Mouse (Mus musculus): ENCODE data around the gene Snx29. TPM values are rescaled to one million over a fixed set of nuclear protein-coding genes. Genes with fewer than 3 reads are reported as not detected.
"Not testable (repeated sequence)": the region's sequence is repeated elsewhere in the genome, so short reads cannot be mapped to it uniquely, and the experiment has no call there.

The Snx29 gene
- total RNA-seq, 2 experiments from 2014 or later, result 32.1 to 33.4 TPM

DNA sequence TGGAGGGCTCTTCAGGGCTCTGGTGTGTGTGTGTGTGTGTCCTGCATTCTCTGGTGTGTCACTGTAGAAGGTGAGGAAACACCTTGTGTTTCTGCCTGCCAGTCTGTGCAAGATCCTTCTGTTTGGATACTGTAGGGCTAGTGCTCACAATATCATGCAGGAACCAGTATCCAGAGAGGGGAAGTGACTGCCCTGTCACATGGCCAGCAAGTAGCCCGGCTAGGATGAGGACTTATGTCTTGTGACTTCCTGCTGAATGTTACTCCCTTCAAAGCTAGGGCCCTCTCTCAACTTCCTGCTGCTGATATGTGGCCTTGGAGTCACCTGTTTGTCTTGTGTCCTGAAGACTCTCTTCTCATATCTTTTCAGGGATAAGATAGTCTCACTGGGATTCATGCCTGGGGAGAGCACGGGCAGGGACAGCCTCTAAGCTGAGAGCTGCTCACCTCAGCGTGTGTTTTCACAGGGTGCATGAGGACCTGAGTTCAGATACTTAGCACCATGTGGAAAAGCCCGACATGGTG is 20.6 kb downstream of the Snx29 start:
- no peak for DNase-seq (ENCODE audit: extremely low spot score in 1 of 2, low spot score in 2 of 2)
- intact Hi-C loops (cut with DNase I), result no loop called here

DNA sequence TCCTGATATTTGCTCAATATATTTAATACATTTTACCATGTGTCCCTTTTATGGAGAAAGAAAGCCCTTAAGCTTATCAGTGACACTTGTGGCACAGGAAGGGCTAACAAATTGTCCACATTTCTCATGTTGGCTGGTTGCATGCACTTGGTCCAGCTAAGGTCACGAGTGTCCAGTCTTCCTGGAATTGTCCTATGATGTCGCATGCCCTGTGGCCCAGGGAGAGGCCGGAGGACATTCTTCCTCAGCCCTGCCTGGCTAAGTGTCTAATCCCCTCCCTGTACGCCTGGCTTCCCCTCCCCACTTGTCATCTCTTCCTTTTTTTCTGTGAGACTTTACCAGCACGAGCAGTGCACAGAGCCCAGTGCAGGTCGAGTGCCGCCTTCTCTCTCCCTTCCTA is 29.2 kb downstream of the Snx29 start:
- DNase-seq (ENCODE audit: extremely low spot score in 1 of 2, low spot score in 2 of 2), result no peak
- intact Hi-C loops (cut with DNase I), result no loop called here

GRCm38 (mm10) chr16:11359173-11359572 is 36.5 kb downstream of the Snx29 start:
- intact Hi-C loops (cut with DNase I), result no loop called here
- DNase-seq (ENCODE audit: extremely low spot score in 1 of 2, low spot score in 2 of 2), result no peak

DNA sequence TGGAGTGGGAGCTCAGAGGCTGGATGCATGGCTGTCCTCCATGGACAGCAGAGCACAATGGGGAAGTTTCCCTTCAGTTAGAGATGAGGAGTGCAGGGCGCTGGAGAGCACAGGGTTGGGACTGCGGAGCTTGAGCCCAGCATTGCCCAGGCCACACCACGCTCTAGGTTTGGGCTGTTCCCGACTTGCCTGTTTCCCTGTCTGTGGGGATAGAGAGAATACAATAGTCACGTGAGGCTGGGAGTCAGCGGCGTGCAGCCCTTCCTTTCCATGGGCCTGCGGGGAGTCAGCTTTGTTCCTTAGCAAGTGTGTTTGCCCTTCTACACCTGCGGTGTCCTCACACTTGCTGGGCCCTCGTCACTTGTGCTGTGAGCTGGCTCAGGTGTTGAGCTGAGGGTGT is 37.2 kb downstream of the Snx29 start:
- no peak for DNase-seq (ENCODE audit: extremely low spot score in 1 of 2, low spot score in 2 of 2)
- intact Hi-C loops (cut with DNase I), result no loop called here

- DNase-seq (ENCODE audit: extremely low spot score in 1 of 2, low spot score in 2 of 2); intact Hi-C loops (cut with DNase I): not testable (repeated sequence)
Observed at GRCm38 (mm10) chr16:11360576-11360975, 37.9 kb downstream of the Snx29 start.

DNA sequence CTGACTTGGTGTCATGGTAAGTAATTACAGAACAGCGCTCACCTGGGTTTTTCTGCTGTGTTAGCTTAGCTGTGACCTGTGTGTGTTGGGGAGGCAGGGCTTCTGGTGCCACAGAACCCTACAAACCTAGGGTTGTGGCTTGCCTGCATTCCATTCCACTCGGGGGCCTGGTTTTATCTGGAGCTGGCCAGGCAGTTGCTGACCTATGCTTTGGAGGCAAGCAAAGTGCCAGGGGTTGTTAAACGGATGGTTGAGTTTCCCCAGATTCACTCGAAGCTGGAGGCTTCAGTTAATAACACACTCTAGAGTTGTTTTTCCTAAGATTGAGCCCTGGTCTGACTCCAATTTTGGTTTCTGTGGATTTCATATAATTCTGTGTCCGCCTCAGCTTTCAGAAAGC is 42.9 kb downstream of the Snx29 start:
- intact Hi-C loops (cut with DNase I), result no loop called here
- DNase-seq (ENCODE audit: extremely low spot score in 1 of 2, low spot score in 2 of 2), result no peak

DNA sequence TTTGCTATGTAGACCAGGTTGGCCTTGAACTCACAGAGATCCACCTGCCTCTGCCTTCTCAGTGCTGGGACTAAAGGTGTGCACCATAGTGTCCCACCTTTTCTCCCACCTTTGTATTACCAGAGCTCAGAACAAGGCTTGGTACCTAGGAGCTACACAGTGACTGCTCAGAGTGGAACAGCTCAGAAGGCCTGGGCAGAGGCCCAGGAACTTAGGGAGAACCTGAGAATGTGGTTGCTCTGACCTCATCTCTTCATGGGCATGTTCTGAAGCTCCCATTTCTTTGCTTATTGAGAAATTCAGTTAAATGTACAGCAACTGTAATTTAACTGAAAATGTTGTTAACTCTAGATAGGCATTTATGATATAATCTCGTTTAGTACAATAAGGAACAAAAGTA is 44.1 kb downstream of the Snx29 start:
- intact Hi-C loops (cut with DNase I), result no loop called here

DNA sequence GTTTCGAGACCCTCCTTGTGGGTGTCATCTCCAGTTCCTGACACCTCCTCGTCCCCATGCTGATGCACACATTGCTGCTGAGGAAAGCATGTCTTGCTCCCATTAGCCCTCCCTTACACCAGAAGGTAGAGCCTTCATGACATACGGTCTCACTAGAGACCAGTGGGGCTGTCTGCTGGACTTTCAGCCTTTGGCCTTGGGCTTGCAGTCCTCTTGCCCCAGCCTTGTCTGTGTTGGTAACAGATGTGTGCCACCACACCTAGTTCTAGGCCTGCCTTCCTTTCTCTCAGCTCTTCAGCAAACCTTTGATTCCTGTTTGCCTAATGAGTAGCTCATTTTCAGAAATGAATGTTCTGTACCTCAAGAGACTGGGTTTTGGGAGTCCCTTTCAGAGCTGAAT is 45.7 kb downstream of the Snx29 start:
- no peak for DNase-seq (ENCODE audit: extremely low spot score in 1 of 2, low spot score in 2 of 2)
- intact Hi-C loops (cut with DNase I), result no loop called here

More for the DNA sequence above, 44.1 kb downstream of the Snx29 start:
- DNase-seq (ENCODE audit: extremely low spot score in 1 of 2, low spot score in 2 of 2), result no peak

DNA sequence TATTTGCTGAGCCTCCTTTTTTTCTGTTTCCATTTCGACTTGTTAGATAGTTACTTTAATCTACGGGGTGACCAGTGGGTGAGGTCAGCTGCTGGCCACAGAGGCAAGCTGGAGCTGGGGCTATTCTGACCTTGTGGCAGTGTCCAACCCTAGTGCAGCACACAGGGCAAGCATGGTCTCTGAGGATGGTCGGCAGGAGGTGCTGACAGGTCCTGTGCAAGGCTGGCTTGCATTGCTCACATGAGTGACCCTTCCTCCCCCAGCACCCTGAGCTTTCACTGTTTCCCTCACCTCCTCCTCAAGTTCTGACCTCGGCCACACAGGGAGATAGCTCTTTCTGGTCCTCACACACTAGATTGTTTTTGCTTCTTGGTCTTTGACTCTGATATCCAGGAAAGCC is 46.5 kb downstream of the Snx29 start:
- intact Hi-C loops (cut with DNase I), result no loop called here
- DNase-seq (ENCODE audit: extremely low spot score in 1 of 2, low spot score in 2 of 2), result no peak

GRCm38 (mm10) chr16:11369642-11370041 is 46.9 kb downstream of the Snx29 start:
- intact Hi-C loops (cut with DNase I), result no loop called here
- DNase-seq (ENCODE audit: extremely low spot score in 1 of 2, low spot score in 2 of 2), result no peak

DNA sequence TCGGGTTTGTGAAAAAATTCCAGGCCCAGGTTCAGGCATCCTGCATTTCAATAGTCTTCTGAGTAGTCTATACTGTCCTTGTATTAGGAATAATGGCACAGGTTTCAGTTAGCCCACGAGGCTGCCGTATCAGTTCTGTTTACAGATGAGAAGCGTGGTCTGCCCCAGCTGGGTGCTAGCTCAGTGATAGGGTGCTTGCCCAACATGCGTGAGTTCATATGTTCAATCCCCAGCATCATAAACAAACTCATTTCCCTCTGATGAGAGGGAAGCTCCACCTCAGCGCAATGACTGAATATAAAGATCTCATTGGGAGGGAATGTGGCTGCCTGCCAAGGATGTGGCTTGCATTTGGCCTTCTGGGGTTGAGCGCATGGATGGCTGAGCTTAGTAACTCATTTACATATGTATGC is 47.4 kb downstream of the Snx29 start:
- no peak for DNase-seq (ENCODE audit: extremely low spot score in 1 of 2, low spot score in 2 of 2)
- intact Hi-C loops (cut with DNase I), result no loop called here

DNA sequence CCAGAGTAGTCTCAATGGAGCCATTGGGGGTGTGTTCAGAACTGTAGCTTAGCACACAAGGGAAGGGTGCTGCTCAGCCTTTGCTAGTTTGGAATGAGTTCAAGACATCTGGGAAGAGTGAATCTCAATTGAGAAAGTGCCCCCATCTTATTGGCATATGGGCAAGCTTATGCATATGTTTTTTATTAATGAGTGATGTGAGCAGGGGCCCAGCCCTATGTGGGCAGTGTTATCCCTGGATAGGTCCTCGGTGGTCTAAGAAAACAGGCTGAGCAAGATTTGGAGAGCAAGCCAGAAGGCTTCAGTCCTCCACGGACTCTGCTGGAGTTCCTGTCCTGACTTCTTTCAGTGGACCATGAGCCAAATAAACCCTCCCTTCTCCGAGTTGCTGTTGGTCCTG is 56.6 kb downstream of the Snx29 start:
- intact Hi-C loops (cut with DNase I), result no loop called here
- DNase-seq (ENCODE audit: extremely low spot score in 1 of 2, low spot score in 2 of 2), result no peak

DNA sequence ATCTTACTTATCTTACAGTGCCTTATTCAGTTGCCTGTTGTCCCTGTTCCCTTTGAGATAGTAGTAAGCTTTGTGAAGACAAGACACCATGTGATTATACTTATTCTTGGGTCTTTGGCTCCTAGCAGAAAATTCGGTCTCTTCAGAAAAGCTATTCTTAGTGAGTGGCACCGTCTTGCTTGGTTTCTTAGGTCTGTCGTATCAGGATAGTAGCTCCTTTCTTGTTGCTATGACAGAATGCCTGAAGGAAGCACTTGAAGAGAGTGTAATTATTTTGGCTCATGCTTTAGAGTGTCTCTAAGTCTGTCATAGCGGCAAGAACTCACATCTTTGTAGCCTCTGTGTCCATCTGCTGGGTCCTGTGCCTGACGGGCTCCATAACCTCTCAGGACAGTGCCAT is 57.3 kb downstream of the Snx29 start:
- peak in 1 of 2 experiments; percentile 36 for DNase-seq (ENCODE audit: extremely low spot score in 1 of 2, low spot score in 2 of 2)
- intact Hi-C loops (cut with DNase I), result no loop called here

DNA sequence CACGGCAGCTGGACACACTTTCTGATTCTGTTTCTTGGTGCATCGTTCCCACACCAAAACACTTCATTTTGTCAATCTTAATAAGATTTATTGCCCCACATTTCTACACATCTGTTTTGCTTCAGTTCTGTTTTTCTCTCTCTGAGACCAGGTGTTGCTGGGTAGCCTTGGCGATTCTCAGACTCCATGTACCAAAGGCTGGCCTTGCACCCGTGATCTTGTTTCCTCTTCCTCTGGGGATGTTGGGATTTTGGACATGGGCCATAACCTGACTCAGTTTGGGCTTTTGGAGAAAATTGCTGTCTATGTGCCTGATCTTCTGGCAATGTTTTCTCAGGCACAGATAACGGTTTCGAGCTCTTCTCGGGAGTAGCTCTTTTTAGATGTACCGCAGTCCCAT is 58.2 kb downstream of the Snx29 start:
- no peak for DNase-seq (ENCODE audit: extremely low spot score in 1 of 2, low spot score in 2 of 2)
- intact Hi-C loops (cut with DNase I), result no loop called here

DNA sequence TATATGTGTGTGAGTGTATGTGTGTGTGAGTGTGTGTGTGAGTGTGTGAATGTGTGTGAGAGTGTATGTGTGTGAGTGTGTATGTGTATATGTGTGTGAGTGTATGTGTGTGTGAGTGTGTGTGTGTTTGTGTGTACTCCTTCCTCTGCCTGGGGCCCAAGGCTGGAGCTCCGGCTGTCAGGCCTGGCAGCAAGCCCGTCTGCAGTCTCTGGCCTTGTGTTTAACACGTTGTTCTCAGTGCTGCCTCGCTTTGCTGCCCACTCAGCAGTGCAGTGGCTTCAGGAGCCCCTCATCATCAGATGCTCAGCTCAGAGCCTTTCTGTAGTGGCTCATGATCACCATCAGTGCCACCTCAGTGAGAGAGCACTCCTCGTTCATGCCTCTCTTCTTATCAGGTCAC is 61.7 kb downstream of the Snx29 start:
- intact Hi-C loops (cut with DNase I), result no loop called here
- DNase-seq (ENCODE audit: extremely low spot score in 1 of 2, low spot score in 2 of 2), result peak in 1 of 2 experiments; percentile 65

GRCm38 (mm10) chr16:11385150-11385549 is 62.4 kb downstream of the Snx29 start:
- no peak for DNase-seq (ENCODE audit: extremely low spot score in 1 of 2, low spot score in 2 of 2)
- intact Hi-C loops (cut with DNase I), result no loop called here

DNA sequence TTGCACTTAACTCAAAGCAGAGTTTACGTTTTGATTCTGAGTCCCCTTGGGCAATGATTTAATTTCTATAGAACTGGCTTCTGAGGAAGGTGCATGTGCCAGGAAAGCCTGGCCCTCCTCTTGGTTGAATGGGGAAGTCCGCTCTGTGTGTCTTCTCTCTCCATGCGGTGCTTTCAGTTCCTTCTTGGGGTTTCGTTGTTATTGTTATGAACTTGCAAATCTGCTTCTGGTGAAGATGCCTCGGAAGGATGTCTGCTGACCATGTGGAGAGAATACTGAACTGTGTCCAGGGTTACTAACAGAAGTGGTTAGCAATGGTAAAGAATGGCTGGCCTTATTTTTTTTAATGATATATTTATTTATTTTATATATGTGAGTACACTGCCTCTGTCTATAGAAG is 63.1 kb downstream of the Snx29 start:
- DNase-seq (ENCODE audit: extremely low spot score in 1 of 2, low spot score in 2 of 2), result no peak
- intact Hi-C loops (cut with DNase I), result no loop called here

DNA sequence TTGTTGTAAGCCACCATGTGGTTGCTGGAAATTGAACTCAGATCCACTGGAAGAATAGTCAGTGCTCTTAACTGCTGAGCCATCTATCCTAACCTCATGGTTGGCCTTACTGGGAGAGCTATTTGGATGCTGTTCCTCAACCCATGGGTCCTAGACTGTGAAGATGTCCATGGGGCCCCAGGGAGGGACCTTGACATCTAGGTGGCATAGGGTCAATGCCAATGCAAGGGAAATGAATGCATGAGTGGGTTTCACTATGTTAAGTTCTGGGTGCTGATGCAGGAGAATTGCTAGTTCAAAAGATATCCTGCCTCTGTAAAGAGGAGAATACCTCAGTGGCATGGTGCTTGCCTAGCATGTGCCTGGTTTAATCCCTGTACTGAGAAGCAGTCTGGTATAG is 63.5 kb downstream of the Snx29 start:
- DNase-seq (ENCODE audit: extremely low spot score in 1 of 2, low spot score in 2 of 2), result no peak
- intact Hi-C loops (cut with DNase I), result no loop called here

DNA sequence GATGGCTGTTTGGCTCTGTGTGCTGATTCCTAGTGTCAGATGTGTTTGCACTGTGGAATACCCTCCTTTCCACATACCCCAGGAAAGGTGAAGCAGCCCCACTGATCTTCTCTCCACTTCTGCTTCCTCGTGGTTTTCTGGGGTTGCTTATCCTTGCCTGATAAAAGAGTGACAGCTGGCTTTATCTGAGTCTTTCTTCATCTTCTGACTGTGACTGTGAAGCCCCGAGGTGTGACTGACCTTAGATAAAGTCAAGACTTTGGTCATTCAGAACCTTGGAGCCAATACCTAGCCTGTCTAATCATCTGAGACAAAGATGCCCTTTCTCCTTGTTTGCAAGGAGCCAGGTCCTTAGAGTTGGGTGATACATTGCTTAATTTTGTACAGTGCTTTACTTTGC is 65.4 kb downstream of the Snx29 start:
- DNase-seq (ENCODE audit: extremely low spot score in 1 of 2, low spot score in 2 of 2), result no peak
- intact Hi-C loops (cut with DNase I), result no loop called here

GRCm38 (mm10) chr16:11389324-11389723 is 66.6 kb downstream of the Snx29 start:
- DNase-seq (ENCODE audit: extremely low spot score in 1 of 2, low spot score in 2 of 2), result no peak
- intact Hi-C loops (cut with DNase I), result no loop called here

GRCm38 (mm10) chr16:11396570-11396969 is 73.9 kb downstream of the Snx29 start:
- DNase-seq (ENCODE audit: extremely low spot score in 1 of 2, low spot score in 2 of 2), result no peak

DNA sequence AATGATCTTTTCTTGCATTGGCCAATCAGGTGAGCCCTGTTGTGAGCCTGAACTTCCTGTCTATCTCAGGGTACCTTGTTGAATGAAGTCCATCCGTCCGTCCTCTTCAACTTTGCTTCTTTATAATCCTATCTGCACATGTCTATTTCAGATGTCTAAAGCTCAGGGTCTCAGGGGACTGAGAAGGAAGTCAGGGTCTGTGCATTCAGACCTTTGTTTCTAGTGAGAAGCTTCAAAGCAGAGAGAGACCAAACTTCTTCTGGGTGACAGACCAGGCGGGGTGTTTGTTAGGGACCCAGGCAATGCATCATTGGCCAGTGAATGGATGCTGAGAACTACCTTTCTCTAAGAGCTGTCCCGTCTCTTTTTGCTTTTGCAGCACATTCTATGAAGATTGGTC is 76.7 kb downstream of the Snx29 start:
- intact Hi-C loops (cut with DNase I), result no loop called here

More at GRCm38 (mm10) chr16:11396570-11396969, 73.9 kb downstream of the Snx29 start:
- intact Hi-C loops (cut with DNase I), result no loop called here

More for the DNA sequence above, 76.7 kb downstream of the Snx29 start:
- no peak for DNase-seq (ENCODE audit: extremely low spot score in 1 of 2, low spot score in 2 of 2)

Data from left cerebral cortex, postnatal 10 days (tissue).